Mouse (Mus musculus) lung, adult 2 months (tissue): ENCODE measurements at regions not wholly inside any gene's neighbourhood (a gene's known extent, or its start where the extent isn't known, plus 50 kb on each side); places are given as distances from the start of the nearest gene placed in this dataset.
"Not testable (repeated sequence)": the region's sequence is repeated elsewhere in the genome, so short reads cannot be mapped to it uniquely, and the experiment has no call there.

Source experiments
- CTCF ChIP-seq: fragments of 200-500 bp; IDR thresholded peaks from 2 replicates; pipeline ENCODE4 v1.5.1; 2011; ENCODE audit warnings: mild to moderate bottlenecking, low read length, control low read depth; ENCODE audit not compliant: insufficient read depth
- POLR2A ChIP-seq: fragments of 200-500 bp; IDR thresholded peaks from 2 replicates; pipeline ENCODE4 v1.6.1; 2011; ENCODE audit warnings: low read depth, mild to moderate bottlenecking, control low read depth, low read length, borderline replicate concordance; ENCODE audit errors: extremely low read depth

GRCm38 (mm10) chr12:114657134-114657533, 1113.4 kb downstream of the Adam6a start:
- not testable (repeated sequence) for TF ChIP-seq CTCF, POLR2A
